Mouse (Mus musculus) E14TG2a.4 (cell line): ENCODE measurements at regions not wholly inside any gene's neighbourhood (a gene's known extent, or its start where the extent isn't known, plus 50 kb on each side); places are given as distances from the start of the nearest gene placed in this dataset.

Experiments
- CTCF ChIP-seq: conservative IDR thresholded peaks from 2 replicates; pipeline ENCODE4 v1.5.1; 2014; ENCODE audit warnings: low read length
- NANOG ChIP-seq: IDR thresholded peaks from 2 replicates; pipeline ENCODE4 v1.6.1; 2014; ENCODE audit warnings: borderline replicate concordance, low read length, mixed read lengths

- TF ChIP-seq CTCF = no peak
- no peak for TF ChIP-seq NANOG
Measured at GRCm38 (mm10) chr1:157046760-157047182, 61.7 kb downstream of the Tex35 start.
